Mouse (Mus musculus): Measurements from ENCODE around the gene Esr1. TPM values are rescaled to one million over a fixed set of nuclear protein-coding genes. Genes with fewer than 3 reads are reported as not detected.

The Esr1 gene
- polyA plus RNA-seq, 1 experiment from 2014 or later, result 0.24 TPM

GRCm38 (mm10) chr10:4626432-4626831 is 15.0 kb downstream of the Esr1 start:
- ATAC-seq, result no peak
- Histone ChIP-seq H3K36me3 (ENCODE audit: control insufficient read depth, insufficient read depth) (no peaks in the 10 kb centered on the region), H3K27ac (ENCODE audit: low read length) (no peak overlapping the region), H3K4me3 (replicated peaks; ENCODE audit: low read length) (no peak overlapping the region), H3K27me3 (replicated peaks; ENCODE audit: control insufficient read depth, insufficient read depth, low read length) (no peaks in the 10 kb centered on the region), H3K4me1 (replicated peaks; ENCODE audit: control insufficient read depth, insufficient read depth, low read length) (no peaks in the 10 kb centered on the region), H3K9ac (replicated peaks; ENCODE audit: low read depth, low read length) (no peak overlapping the region), H3K4me2 (ENCODE audit: low read length) (no peak overlapping the region), H3K9me3 (ENCODE audit: control insufficient read depth, low read length) (no peaks in the 10 kb centered on the region)
- WGBS, result 85% methylated on average over 7 of the region's 7 CpGs

- H3K4me2 ChIP-seq (ENCODE audit: low read length), result no peak overlapping the region
- H3K27ac ChIP-seq (ENCODE audit: low read length), result no peak overlapping the region
- WGBS, result 92% methylated on average over 8 of the region's 8 CpGs
- H3K27me3 ChIP-seq (replicated peaks; ENCODE audit: control insufficient read depth, insufficient read depth, low read length), result no peaks in the 10 kb centered on the region
- H3K9ac ChIP-seq (replicated peaks; ENCODE audit: low read depth, low read length), result no peak overlapping the region
- H3K36me3 ChIP-seq (ENCODE audit: control insufficient read depth, insufficient read depth), result no peaks in the 10 kb centered on the region
- no peaks in the 10 kb centered on the region for H3K9me3 ChIP-seq (ENCODE audit: control insufficient read depth, low read length)
- no peak for ATAC-seq
- H3K4me3 ChIP-seq (replicated peaks; ENCODE audit: low read length), result no peak overlapping the region
- H3K4me1 ChIP-seq (replicated peaks; ENCODE audit: control insufficient read depth, insufficient read depth, low read length), result no peaks in the 10 kb centered on the region
These were observed 15.6 kb downstream of the Esr1 start for GRCm38 (mm10) chr10:4626996-4627395.

GRCm38 (mm10) chr10:4627415-4627814 is 16.0 kb downstream of the Esr1 start:
- no peak overlapping the region for H3K4me2 ChIP-seq (ENCODE audit: low read length)
- WGBS, result 89% methylated on average over 9 of the region's 9 CpGs
- H3K4me3 ChIP-seq (replicated peaks; ENCODE audit: low read length), result no peak overlapping the region
- H3K27me3 ChIP-seq (replicated peaks; ENCODE audit: control insufficient read depth, insufficient read depth, low read length), result no peaks in the 10 kb centered on the region
- no peaks in the 10 kb centered on the region for H3K9me3 ChIP-seq (ENCODE audit: control insufficient read depth, low read length)
- H3K27ac ChIP-seq (ENCODE audit: low read length), result no peak overlapping the region
- H3K9ac ChIP-seq (replicated peaks; ENCODE audit: low read depth, low read length), result no peak overlapping the region
- H3K36me3 ChIP-seq (ENCODE audit: control insufficient read depth, insufficient read depth), result no peaks in the 10 kb centered on the region
- H3K4me1 ChIP-seq (replicated peaks; ENCODE audit: control insufficient read depth, insufficient read depth, low read length), result no peaks in the 10 kb centered on the region
- no peak for ATAC-seq

GRCm38 (mm10) chr10:4629314-4629713 is 17.9 kb downstream of the Esr1 start:
- H3K4me1 ChIP-seq (replicated peaks; ENCODE audit: control insufficient read depth, insufficient read depth, low read length), result no peaks in the 10 kb centered on the region
- H3K9me3 ChIP-seq (ENCODE audit: control insufficient read depth, low read length), result no peaks in the 10 kb centered on the region
- H3K9ac ChIP-seq (replicated peaks; ENCODE audit: low read depth, low read length), result no peak overlapping the region
- H3K4me3 ChIP-seq (replicated peaks; ENCODE audit: low read length), result no peak overlapping the region
- no peak for ATAC-seq
- H3K4me2 ChIP-seq (ENCODE audit: low read length), result no peak overlapping the region
- H3K27ac ChIP-seq (ENCODE audit: low read length), result no peak overlapping the region
- no peaks in the 10 kb centered on the region for H3K36me3 ChIP-seq (ENCODE audit: control insufficient read depth, insufficient read depth)
- H3K27me3 ChIP-seq (replicated peaks; ENCODE audit: control insufficient read depth, insufficient read depth, low read length), result no peaks in the 10 kb centered on the region

GRCm38 (mm10) chr10:4632211-4632704 is 20.9 kb downstream of the Esr1 start:
- H3K9ac ChIP-seq (replicated peaks; ENCODE audit: low read depth, low read length), result no peak overlapping the region
- no peaks in the 10 kb centered on the region for H3K9me3 ChIP-seq (ENCODE audit: control insufficient read depth, low read length)
- H3K4me2 ChIP-seq (ENCODE audit: low read length), result no peak overlapping the region
- no peaks in the 10 kb centered on the region for H3K36me3 ChIP-seq (ENCODE audit: control insufficient read depth, insufficient read depth)
- WGBS, result 82% methylated on average over 11 of the region's 11 CpGs
- H3K4me1 ChIP-seq (replicated peaks; ENCODE audit: control insufficient read depth, insufficient read depth, low read length), result no peaks in the 10 kb centered on the region
- H3K27ac ChIP-seq (ENCODE audit: low read length), result no peak overlapping the region
- H3K27me3 ChIP-seq (replicated peaks; ENCODE audit: control insufficient read depth, insufficient read depth, low read length), result no peaks in the 10 kb centered on the region
- ATAC-seq, result no peak
- no peak overlapping the region for H3K4me3 ChIP-seq (replicated peaks; ENCODE audit: low read length)

- ATAC-seq, result no peak
- H3K9ac ChIP-seq (replicated peaks; ENCODE audit: low read depth, low read length), result no peak overlapping the region
These were observed 22.1 kb downstream of the Esr1 start for GRCm38 (mm10) chr10:4633287-4634030.

GRCm38 (mm10) chr10:4635740-4636139 is 24.3 kb downstream of the Esr1 start:
- no peak overlapping the region for H3K9ac ChIP-seq (replicated peaks; ENCODE audit: low read depth, low read length)
- WGBS, result 83% methylated on average over 6 of the region's 6 CpGs
- no peaks in the 10 kb centered on the region for H3K36me3 ChIP-seq (ENCODE audit: control insufficient read depth, insufficient read depth)
- H3K4me1 ChIP-seq (replicated peaks; ENCODE audit: control insufficient read depth, insufficient read depth, low read length), result no peaks in the 10 kb centered on the region
- no peaks in the 10 kb centered on the region for H3K9me3 ChIP-seq (ENCODE audit: control insufficient read depth, low read length)
- no peaks in the 10 kb centered on the region for H3K27me3 ChIP-seq (replicated peaks; ENCODE audit: control insufficient read depth, insufficient read depth, low read length)
- no peak overlapping the region for H3K4me2 ChIP-seq (ENCODE audit: low read length)
- no peak for ATAC-seq
- no peak overlapping the region for H3K4me3 ChIP-seq (replicated peaks; ENCODE audit: low read length)
- no peak overlapping the region for H3K27ac ChIP-seq (ENCODE audit: low read length)

More at GRCm38 (mm10) chr10:4633287-4634030, 22.1 kb downstream of the Esr1 start:
- no peak overlapping the region for H3K27ac ChIP-seq (ENCODE audit: low read length)
- H3K36me3 ChIP-seq (ENCODE audit: control insufficient read depth, insufficient read depth), result no peaks in the 10 kb centered on the region
- no peak overlapping the region for H3K4me3 ChIP-seq (replicated peaks; ENCODE audit: low read length)
- H3K4me1 ChIP-seq (replicated peaks; ENCODE audit: control insufficient read depth, insufficient read depth, low read length), result no peaks in the 10 kb centered on the region
- no peaks in the 10 kb centered on the region for H3K9me3 ChIP-seq (ENCODE audit: control insufficient read depth, low read length)
- 77% methylated on average over 14 of the region's 14 CpGs for WGBS
- H3K4me2 ChIP-seq (ENCODE audit: low read length), result no peak overlapping the region
- H3K27me3 ChIP-seq (replicated peaks; ENCODE audit: control insufficient read depth, insufficient read depth, low read length), result no peaks in the 10 kb centered on the region

- Histone ChIP-seq H3K4me3 (replicated peaks; ENCODE audit: low read length) (no peak overlapping the region), H3K4me1 (replicated peaks; ENCODE audit: control insufficient read depth, insufficient read depth, low read length) (no peaks in the 10 kb centered on the region), H3K4me2 (ENCODE audit: low read length) (no peak overlapping the region), H3K36me3 (ENCODE audit: control insufficient read depth, insufficient read depth) (no peaks in the 10 kb centered on the region), H3K9me3 (ENCODE audit: control insufficient read depth, low read length) (no peaks in the 10 kb centered on the region), H3K9ac (replicated peaks; ENCODE audit: low read depth, low read length) (no peak overlapping the region), H3K27ac (ENCODE audit: low read length) (no peak overlapping the region), H3K27me3 (replicated peaks; ENCODE audit: control insufficient read depth, insufficient read depth, low read length) (no peaks in the 10 kb centered on the region)
- 72% methylated on average over 7 of the region's 7 CpGs for WGBS
- no peak for ATAC-seq
These were observed 34.7 kb downstream of the Esr1 start for GRCm38 (mm10) chr10:4646074-4646473.

- Histone ChIP-seq H3K4me1 (replicated peaks; ENCODE audit: control insufficient read depth, insufficient read depth, low read length) (no peaks in the 10 kb centered on the region), H3K27me3 (replicated peaks; ENCODE audit: control insufficient read depth, insufficient read depth, low read length) (no peaks in the 10 kb centered on the region), H3K4me3 (replicated peaks; ENCODE audit: low read length) (no peak overlapping the region), H3K36me3 (ENCODE audit: control insufficient read depth, insufficient read depth) (no peaks in the 10 kb centered on the region), H3K27ac (ENCODE audit: low read length) (no peak overlapping the region), H3K4me2 (ENCODE audit: low read length) (no peak overlapping the region), H3K9ac (replicated peaks; ENCODE audit: low read depth, low read length) (no peak overlapping the region), H3K9me3 (ENCODE audit: control insufficient read depth, low read length) (no peaks in the 10 kb centered on the region)
- WGBS, result 83% methylated on average over 9 of the region's 9 CpGs
- ATAC-seq, result no peak
These were observed 35.5 kb downstream of the Esr1 start for GRCm38 (mm10) chr10:4646851-4647250.

GRCm38 (mm10) chr10:4665380-4665779 is 54.0 kb downstream of the Esr1 start:
- Histone ChIP-seq H3K27ac (ENCODE audit: low read length) (no peak overlapping the region), H3K4me2 (ENCODE audit: low read length) (no peak overlapping the region), H3K9ac (replicated peaks; ENCODE audit: low read depth, low read length) (no peak overlapping the region), H3K4me3 (replicated peaks; ENCODE audit: low read length) (no peak overlapping the region), H3K27me3 (replicated peaks; ENCODE audit: control insufficient read depth, insufficient read depth, low read length) (no peaks in the 10 kb centered on the region), H3K9me3 (ENCODE audit: control insufficient read depth, low read length) (no peaks in the 10 kb centered on the region), H3K4me1 (replicated peaks; ENCODE audit: control insufficient read depth, insufficient read depth, low read length) (no peaks in the 10 kb centered on the region), H3K36me3 (ENCODE audit: control insufficient read depth, insufficient read depth) (no peaks in the 10 kb centered on the region)
- ATAC-seq, result no peak
- WGBS, result 79% methylated on average over 5 of the region's 5 CpGs

Measured in forebrain, embryonic 16.5 days (tissue).